Mouse (Mus musculus) limb, embryonic 14.5 days (tissue): ENCODE measurements around the gene Itga9. TPM values are rescaled to one million over a fixed set of nuclear protein-coding genes. Genes with fewer than 3 reads are reported as not detected.

Experiments used
- ATAC-seq: fragments of 200-750 bp; cut with Nextera tagmentation; 2 replicates; pipeline ENCODE4 v1.8.0; 2017; ENCODE audit warnings: low read depth, moderate number of reproducible peaks, moderate TSS enrichment; ENCODE audit not compliant: low FRiP score
- DNase-seq: peaks from one replicate; pipeline ENCODE4 v3.0.0-alpha.2; 2015; ENCODE audit warnings: low spot score
- H3K27ac ChIP-seq: fragments of 300-500 bp; sonication (generic); replicated peaks from 2 replicates; pipeline ENCODE4 v1.5.1; 2014; ENCODE audit warnings: low read depth, mild to moderate bottlenecking, low read length, moderate library complexity, mixed read lengths
- H3K27me3 ChIP-seq: fragments of 300-500 bp; sonication (generic); 2 replicates; pipeline ENCODE4 v1.6.1; 2014; ENCODE audit warnings: low read length, mixed read lengths; ENCODE audit not compliant: control insufficient read depth, insufficient read depth
- H3K36me3 ChIP-seq: fragments of 300-500 bp; sonication (generic); 2 replicates; pipeline ENCODE4 v1.6.1; 2014; ENCODE audit warnings: mild to moderate bottlenecking, low read length, moderate library complexity, mixed read lengths; ENCODE audit not compliant: control insufficient read depth, insufficient read depth
- H3K4me1 ChIP-seq: fragments of 300-500 bp; sonication (generic); 2 replicates; pipeline ENCODE4 v1.6.1; 2014; ENCODE audit warnings: antibody characterized with exemption, low read length, mixed read lengths; ENCODE audit not compliant: control insufficient read depth, insufficient read depth
- H3K4me2 ChIP-seq: fragments of 300-500 bp; sonication (generic); replicated peaks from 2 replicates; pipeline ENCODE4 v1.6.1; 2014; ENCODE audit warnings: low read depth, mild to moderate bottlenecking, low read length, moderate library complexity; ENCODE audit not compliant: severe bottlenecking
- H3K4me3 ChIP-seq: fragments of 300-500 bp; sonication (generic); replicated peaks from 2 replicates; pipeline ENCODE4 v1.5.1; 2014; ENCODE audit warnings: low read length
- H3K9ac ChIP-seq: fragments of 300-500 bp; sonication (generic); 2 replicates; pipeline ENCODE4 v1.6.1; 2014; ENCODE audit warnings: mild to moderate bottlenecking, low read depth, low read length, moderate library complexity; ENCODE audit not compliant: severe bottlenecking
- H3K9me3 ChIP-seq: fragments of 300-500 bp; sonication (generic); 2 replicates; pipeline ENCODE4 v1.6.1; 2016; ENCODE audit warnings: low read length; ENCODE audit not compliant: control insufficient read depth
- POLR2A ChIP-seq: fragments of 200-500 bp; IDR thresholded peaks from 2 replicates; pipeline ENCODE4 v1.8.0; 2012; ENCODE audit warnings: inconsistent platforms, mild to moderate bottlenecking, moderate library complexity, borderline replicate concordance; ENCODE audit not compliant: insufficient read depth, insufficient read length; ENCODE audit errors: extremely low read depth
- WGBS: fragments of 180-500 bp; shearing (Covaris S2); extraction: QIAGEN DNeasy Blood & Tissue Kit; methylation state at CpG from one replicate; pipeline ENCODE4 v1.1.7; 2014; 5-methylcytosine and 5-hydroxymethylcytosine counted together
- polyA plus RNA-seq, 2 experiments: library from polyadenylated mRNA; depleted of rRNA in 1 of 2; stranded (reverse) in 1 of 2; unstranded in 1 of 2; fragments of >200 nt; fragmentation: Nextera tagmentation in 1 of 2; extraction: Ambion mirVana in 1 of 2; gene quantifications; 2 replicates each; pipeline versions ENCODE4 v1.2.1 to v1.2.3; 2012 to 2014

Gene Itga9
- polyA plus RNA-seq, 2 experiments = 10.0 to 19.7 TPM

- DNase-seq = no peak
- Histone ChIP-seq H3K4me2 (no peak overlapping the region), H3K27me3 (no peaks in the 10 kb centered on the region), H3K4me3 (no peak overlapping the region), H3K9me3 (no peaks in the 10 kb centered on the region), H3K27ac (no peak overlapping the region), H3K36me3 (peaks cover 14% of the 10 kb centered on the region; the same call in 1 of the 2 replicates), H3K9ac (no peak overlapping the region), H3K4me1 (peaks cover 6% of the 10 kb centered on the region; the same call in 1 of the 2 replicates)
- ATAC-seq = no peak
- WGBS = 55% methylated on average over 7 of the region's 7 CpGs
- TF ChIP-seq POLR2A = no peak
Measured at GRCm38 (mm10) chr9:118838910-118839667, 232.6 kb downstream of the Itga9 start.

- ATAC-seq = no peak
Measured at GRCm38 (mm10) chr9:118841247-118841646, 234.8 kb downstream of the Itga9 start.

GRCm38 (mm10) chr9:118841907-118842432 lies 235.5 kb downstream of the Itga9 start:
- Histone ChIP-seq H3K36me3 (no peaks in the 10 kb centered on the region), H3K27me3 (no peaks in the 10 kb centered on the region), H3K4me2 (no peak overlapping the region), H3K9me3 (no peaks in the 10 kb centered on the region), H3K27ac (no peak overlapping the region), H3K9ac (no peak overlapping the region), H3K4me3 (no peak overlapping the region), H3K4me1 (peaks cover 2% of the 10 kb centered on the region; the same call in 1 of the 2 replicates)
- DNase-seq (no peak), ATAC-seq (no peak)
- WGBS = 59% methylated on average over 7 of the region's 7 CpGs
- no peak for TF ChIP-seq POLR2A

More at GRCm38 (mm10) chr9:118841247-118841646, 234.8 kb downstream of the Itga9 start:
- no peaks in the 10 kb centered on the region for H3K27me3 ChIP-seq
- no peak overlapping the region for H3K27ac ChIP-seq
- no peak for TF ChIP-seq POLR2A
- no peak overlapping the region for H3K9ac ChIP-seq
- DNase-seq = no peak
- WGBS = 84% methylated on average over 6 of the region's 6 CpGs
- no peak overlapping the region for H3K4me2 ChIP-seq
- H3K36me3 ChIP-seq = 0 out of 2 replicates have a peak, but pooled peaks cover 2% of the 10 kb centered on the region
- H3K9me3 ChIP-seq = no peaks in the 10 kb centered on the region
- peaks cover 6% of the 10 kb centered on the region; the same call in 1 of the 2 replicates for H3K4me1 ChIP-seq
- no peak overlapping the region for H3K4me3 ChIP-seq

- H3K9me3 ChIP-seq = no peaks in the 10 kb centered on the region
- H3K27me3 ChIP-seq = no peaks in the 10 kb centered on the region
- H3K4me2 ChIP-seq = no peak overlapping the region
- no peak for TF ChIP-seq POLR2A
- H3K9ac ChIP-seq = no peak overlapping the region
- H3K4me1 ChIP-seq = no peaks in the 10 kb centered on the region
- H3K36me3 ChIP-seq = no peaks in the 10 kb centered on the region
- 66% methylated on average over 5 of the region's 5 CpGs for WGBS
- DNase-seq (no peak), ATAC-seq (no peak)
- H3K4me3 ChIP-seq = no peak overlapping the region
- H3K27ac ChIP-seq = no peak overlapping the region
Measured at GRCm38 (mm10) chr9:118843711-118844110, 237.2 kb downstream of the Itga9 start.

- Histone ChIP-seq H3K9me3 (no peaks in the 10 kb centered on the region), H3K4me3 (no peak overlapping the region), H3K36me3 (no peaks in the 10 kb centered on the region), H3K27ac (no peak overlapping the region), H3K4me1 (no peaks in the 10 kb centered on the region), H3K4me2 (no peak overlapping the region), H3K9ac (no peak overlapping the region), H3K27me3 (no peaks in the 10 kb centered on the region)
- no peak for TF ChIP-seq POLR2A
- WGBS = 39% methylated on average over 5 of the region's 5 CpGs
- no peak for DNase-seq
- no peak for ATAC-seq
Measured at GRCm38 (mm10) chr9:118845003-118845402, 238.5 kb downstream of the Itga9 start.
